Mouse (Mus musculus) spleen, postnatal 36 days (tissue): ENCODE measurements around the gene Aco2.

Experiments used
- DNase-seq, 2 experiments: peaks; one replicate each; pipeline ENCODE4 v3.0.0; 2022; ENCODE audit warnings: low spot score in 2 of 2, mixed read lengths in 1 of 2

Gene Aco2

GRCm38 (mm10) chr15:81845724-81846123, 26.4 kb upstream of the Aco2 start:
- DNase-seq = no peak

- no peak for DNase-seq
Measured at GRCm38 (mm10) chr15:81846755-81847154, 25.4 kb upstream of the Aco2 start.

- DNase-seq = no peak
Measured at GRCm38 (mm10) chr15:81847161-81847560, 24.9 kb upstream of the Aco2 start.

GRCm38 (mm10) chr15:81847861-81848260, 24.2 kb upstream of the Aco2 start:
- DNase-seq = no peak

GRCm38 (mm10) chr15:81848301-81848700, 23.8 kb upstream of the Aco2 start:
- DNase-seq = peak; percentile 54 to 67

- DNase-seq = no peak
Measured at GRCm38 (mm10) chr15:81849104-81849503, 23.0 kb upstream of the Aco2 start.

- DNase-seq = no peak
Measured at GRCm38 (mm10) chr15:81850718-81851117, 21.4 kb upstream of the Aco2 start.

- no peak for DNase-seq
Measured at GRCm38 (mm10) chr15:81851375-81851774, 20.7 kb upstream of the Aco2 start.

GRCm38 (mm10) chr15:81852411-81853000, 19.6 kb upstream of the Aco2 start:
- no peak for DNase-seq

- no peak for DNase-seq
Measured at GRCm38 (mm10) chr15:81853081-81853480, 19.0 kb upstream of the Aco2 start.

GRCm38 (mm10) chr15:81856030-81856790, 15.9 kb upstream of the Aco2 start:
- peak; percentile 84 to 88 for DNase-seq

- DNase-seq = no peak
Measured at GRCm38 (mm10) chr15:81856938-81857723, 15.0 kb upstream of the Aco2 start.

- DNase-seq = peak in 1 of 2 experiments; percentile 42
Measured at GRCm38 (mm10) chr15:81857724-81858116, 14.4 kb upstream of the Aco2 start.

- DNase-seq = peak; percentile 88 to 93
Measured at GRCm38 (mm10) chr15:81858138-81858516, 14.0 kb upstream of the Aco2 start.

GRCm38 (mm10) chr15:81858517-81859329, 13.4 kb upstream of the Aco2 start, which contains the start of gene Tob2:
Gene Tob2, minus strand, starts transcription at chr15:81858796.
- peak; percentile 58 to 63 for DNase-seq

- peak; percentile 90 to 92 for DNase-seq
Measured at GRCm38 (mm10) chr15:81859330-81860255, 12.5 kb upstream of the Aco2 start.

GRCm38 (mm10) chr15:81860471-81861135, 11.5 kb upstream of the Aco2 start:
- peak in 1 of 2 experiments; percentile 29 for DNase-seq

- no peak for DNase-seq
Measured at GRCm38 (mm10) chr15:81864238-81864637, 7.9 kb upstream of the Aco2 start.

GRCm38 (mm10) chr15:81869985-81870384, 2.1 kb upstream of the Aco2 start:
- no peak for DNase-seq
